Mouse (Mus musculus): Measurements from ENCODE around the gene Tmem9.

DNA sequence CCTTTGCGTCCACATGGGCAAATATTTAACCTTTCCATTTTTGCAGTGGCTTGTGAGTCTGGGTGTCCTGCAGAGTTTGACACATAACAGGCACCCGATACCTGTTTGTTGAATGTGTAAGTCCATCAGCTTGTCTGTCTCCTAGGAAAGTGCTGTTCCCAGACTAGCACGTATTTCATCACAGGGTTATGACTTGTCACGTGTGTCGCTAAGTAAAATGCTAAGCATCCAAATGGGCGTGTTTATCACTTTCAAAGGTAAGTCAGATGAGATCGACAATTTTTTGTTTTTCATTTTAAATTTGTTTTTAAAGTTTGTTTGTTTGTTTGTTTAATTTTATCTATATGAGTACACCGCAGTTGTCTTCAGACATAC, 196 bp downstream of the Tmem9 start:
- TF ChIP-seq POLR2A (IDR thresholded peaks at IDR 0.05; ENCODE audit: low read depth, low read length) (no peak), CTCF (IDR thresholded peaks at IDR 0.05; ENCODE audit: extremely low read depth, insufficient read depth, insufficient read length, insufficient replicate concordance) (no peak)
